Mouse (Mus musculus): ENCODE results near the gene 1700025G04Rik.

- TF ChIP-seq CTCF (IDR thresholded peaks at IDR 0.05; ENCODE audit: insufficient read depth, low read length) (no peak), POLR2A (IDR thresholded peaks at IDR 0.05; ENCODE audit: borderline replicate concordance, extremely low read depth, low read depth, low read length) (no peak)
These were observed 29.7 kb downstream of the 1700025G04Rik start for GRCm38 (mm10) chr1:152060265-152060664.
